Mouse (Mus musculus) cerebellum, postnatal 25 days (tissue): ENCODE measurements around the gene Gm498.

Source experiments
- DNase-seq, 2 experiments: peaks; one replicate each; pipeline ENCODE4 v3.0.0; 2021; ENCODE audit warnings: mixed read lengths in 2 of 2

Gene Gm498

GRCm38 (mm10) chr7:143900667-143901066 lies 34.0 kb downstream of the Gm498 start:
- DNase-seq, result peak; percentile 8 to 39

GRCm38 (mm10) chr7:143905176-143905575 lies 38.5 kb downstream of the Gm498 start:
- DNase-seq, result no peak

GRCm38 (mm10) chr7:143905606-143906005 lies 39.0 kb downstream of the Gm498 start:
- no peak for DNase-seq

DNA sequence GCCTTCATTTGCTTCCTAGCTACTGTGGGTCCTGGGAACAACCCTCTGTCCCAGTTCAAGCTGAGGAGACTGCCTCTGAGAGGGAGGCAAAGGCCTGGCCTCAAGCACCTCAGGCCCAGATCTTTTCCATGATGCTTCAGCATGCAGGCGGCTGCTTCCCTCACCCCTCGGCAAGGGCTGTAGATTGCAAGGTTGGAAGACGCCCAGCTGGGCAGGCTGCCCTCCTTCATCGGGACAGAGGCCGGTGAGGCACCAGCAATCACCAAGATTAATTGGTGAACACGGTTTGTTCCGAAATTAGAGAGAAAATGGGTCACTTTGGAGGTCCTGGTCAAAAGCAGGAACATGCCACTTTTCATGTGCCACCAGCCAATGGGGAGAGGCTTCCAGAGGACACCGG lies 47.0 kb downstream of the Gm498 start:
- peak; percentile 23 to 54 for DNase-seq

DNA sequence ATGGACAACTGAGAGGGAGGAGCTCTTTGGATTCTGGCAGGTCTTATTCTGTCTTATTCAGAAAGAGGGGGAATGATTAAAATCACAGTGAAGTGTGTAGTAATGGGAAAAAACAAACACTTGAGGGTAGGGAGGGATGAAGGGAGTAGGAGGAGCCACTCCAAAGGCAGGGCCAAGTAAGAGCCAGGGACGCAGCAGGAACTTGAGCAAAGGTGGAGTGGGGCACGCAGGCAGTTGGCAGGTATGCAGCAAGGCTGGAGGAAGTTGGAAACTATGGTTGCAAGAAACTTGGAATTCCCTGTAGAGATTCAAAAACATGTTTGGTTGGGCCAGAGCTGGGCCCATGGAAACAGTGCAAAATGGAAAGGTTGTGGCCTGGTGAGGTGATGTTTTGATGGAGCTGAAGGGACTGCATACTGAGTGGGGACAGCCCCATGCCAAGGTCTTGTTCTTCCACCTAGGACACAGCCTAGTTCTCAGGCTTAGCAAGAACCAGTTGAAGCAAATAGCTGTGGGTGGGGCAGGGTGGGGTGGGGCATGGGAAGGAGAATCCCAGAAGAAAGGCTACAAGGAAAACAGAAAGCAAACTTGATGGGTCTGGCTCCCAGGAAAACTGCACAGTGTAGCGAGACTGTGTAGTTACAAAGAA lies 52.5 kb downstream of the Gm498 start:
- no peak for DNase-seq

GRCm38 (mm10) chr7:143929899-143930298 lies 63.3 kb downstream of the Gm498 start:
- DNase-seq, result no peak

GRCm38 (mm10) chr7:143938647-143939046 lies 72.0 kb downstream of the Gm498 start:
- peak; percentile 30 to 38 for DNase-seq

DNA sequence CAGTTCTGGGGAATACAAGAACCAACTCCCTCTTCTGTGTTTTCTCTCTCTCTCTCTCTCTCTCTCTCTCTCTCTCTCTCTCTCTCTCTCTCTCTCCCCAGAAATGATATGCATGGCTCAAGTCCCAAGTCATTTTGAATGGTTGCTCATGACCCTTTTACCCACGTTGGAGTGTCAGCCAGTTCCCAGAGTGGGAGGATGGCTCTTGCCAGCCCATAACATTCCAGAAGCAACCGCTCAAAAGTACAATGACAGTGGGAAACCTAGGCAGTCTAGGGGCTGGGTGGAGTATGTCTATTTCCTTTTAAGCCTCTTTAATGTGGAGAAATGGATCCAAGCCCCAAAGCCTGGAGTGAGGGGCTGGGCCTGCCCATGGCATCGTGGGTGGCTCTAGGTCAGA lies 72.8 kb downstream of the Gm498 start:
- DNase-seq, result no peak

GRCm38 (mm10) chr7:143942941-143943691 lies 76.5 kb downstream of the Gm498 start:
- DNase-seq, result no peak

- DNase-seq, result peak; percentile 11 to 28
Observed at GRCm38 (mm10) chr7:143944421-143944980, 77.9 kb downstream of the Gm498 start.
